Comparison of ENCODE assay signal across 17 mouse cellular contexts in genomic region chr11:88295298-88295697, GRCm38 (mm10). TPM values are rescaled to one million over a fixed set of nuclear protein-coding genes. Genes with fewer than 3 reads are reported as not detected.
A peak's percentile ranks its signal among the peaks of the same experiment; 100 is the strongest.
DNase-seq lines count a peak whose midpoint lies in the region; ATAC-seq and TF ChIP-seq lines count a peak whose summit lies in the region.
"Had no signal": no experiment of that assay in that cellular context is flagged by ENCODE, and none has a peak within 500 bp of the region (broad histone marks: within the 10 kb centered on the region; RNA-seq: fewer than 3 reads in every experiment).

No protein-coding gene starts in this region.

- H3K4me1 ChIP-seq in hindbrain, embryonic 11.5 days (replicated peaks; ENCODE audit: control insufficient read depth, insufficient read depth, low read length): peaks cover 7% of the 10 kb centered on the region
- 0 out of 2 replicates have a peak, but pooled peaks cover 8% of the 10 kb centered on the region for H3K4me1 ChIP-seq in hindbrain, postnatal 0 days (ENCODE audit: insufficient read depth, low read length)
- H3K4me1 ChIP-seq in neural tube, embryonic 11.5 days (ENCODE audit: control insufficient read depth, insufficient read depth, low read length): peaks cover 30% of the 10 kb centered on the region

- H3K9me3 ChIP-seq in hindbrain, embryonic 11.5 days (ENCODE audit: control insufficient read depth, low read length): no peaks in the 10 kb centered on the region
- H3K9me3 ChIP-seq in hindbrain, postnatal 0 days (ENCODE audit: low read length): no peaks in the 10 kb centered on the region
- no peaks in the 10 kb centered on the region for H3K9me3 ChIP-seq in neural tube, embryonic 11.5 days (ENCODE audit: control insufficient read depth, low read length)

- no peak for DNase-seq in hindbrain, embryonic 11.5 days (ENCODE audit: low spot score)
- no peak for DNase-seq in hindbrain, postnatal 0 days (ENCODE audit: low spot score)
- no peak for DNase-seq in neural tube, embryonic 11.5 days (ENCODE audit: low spot score)
- DNase-seq in neural tube, embryonic 10.5 days (ENCODE audit: extremely low spot score, low spot score): no peak
- peak; percentile 52 for DNase-seq in kidney, postnatal 10 days
- no peak for DNase-seq in retina, embryonic 14.5 days (ENCODE audit: low spot score)
- no peak for DNase-seq in layer of hippocampus, postnatal 25 days (ENCODE audit: extremely low spot score in 1 of 2, low spot score in 1 of 2)
- DNase-seq in heart, adult 18-20 months: no peak
- DNase-seq: cerebellum, adult 18-20 months; gastrocnemius, adult 2 months; heart, postnatal 36 days; lung, postnatal 36 days had no signal

- WGBS in hindbrain, embryonic 11.5 days: 65% methylated on average over 5 of the region's 5 CpGs
- 51% methylated on average over 5 of the region's 5 CpGs for WGBS in hindbrain, postnatal 0 days
- 35% methylated on average over 5 of the region's 5 CpGs for WGBS in neural tube, embryonic 11.5 days

- peak overlapping the region; percentile 60; the same call in 1 of the 2 replicates for H3K9ac ChIP-seq in hindbrain, embryonic 11.5 days (ENCODE audit: low read depth, low read length)
- H3K9ac ChIP-seq in hindbrain, postnatal 0 days (replicated peaks; ENCODE audit: low read length): no peak overlapping the region
- H3K9ac ChIP-seq in neural tube, embryonic 11.5 days (ENCODE audit: low read length): peak overlapping the region; percentile 79
- H3K9ac ChIP-seq: liver, embryonic 14.5 days had no signal

- no peaks in the 10 kb centered on the region; the same call in 1 of the 2 replicates for H3K27me3 ChIP-seq in hindbrain, embryonic 11.5 days (ENCODE audit: control insufficient read depth, insufficient read depth, low read length)
- H3K27me3 ChIP-seq in hindbrain, postnatal 0 days (ENCODE audit: insufficient read depth, low read length): no peaks in the 10 kb centered on the region
- H3K27me3 ChIP-seq in neural tube, embryonic 11.5 days (ENCODE audit: control insufficient read depth, insufficient read depth, low read length): no peaks in the 10 kb centered on the region
- H3K27me3 ChIP-seq: Patski had no signal

- H3K36me3 ChIP-seq in hindbrain, embryonic 11.5 days (ENCODE audit: control insufficient read depth, insufficient read depth, low read length): no peaks in the 10 kb centered on the region
- no peaks in the 10 kb centered on the region for H3K36me3 ChIP-seq in hindbrain, postnatal 0 days (ENCODE audit: insufficient read depth, low read length)
- H3K36me3 ChIP-seq in neural tube, embryonic 11.5 days (ENCODE audit: control insufficient read depth, insufficient read depth, low read length): no peaks in the 10 kb centered on the region

- no peak for ATAC-seq in hindbrain, embryonic 11.5 days (ENCODE audit: low FRiP score)
- no peak for ATAC-seq in hindbrain, postnatal 0 days
- ATAC-seq in neural tube, embryonic 11.5 days (ENCODE audit: insufficient read depth, low FRiP score, low TSS enrichment): no peak
- ATAC-seq: forebrain, embryonic 16.5 days; Patski had no signal

- H3K27ac ChIP-seq in hindbrain, embryonic 11.5 days (ENCODE audit: low read depth, low read length): peak overlapping the region; percentile 80
- no peak overlapping the region for H3K27ac ChIP-seq in hindbrain, postnatal 0 days
- peak overlapping the region; percentile 91 for H3K27ac ChIP-seq in neural tube, embryonic 11.5 days (ENCODE audit: low read depth, low read length)
- H3K27ac ChIP-seq: gastrocnemius, adult 2 months; layer of hippocampus, adult 2 months; liver, embryonic 14.5 days had no signal

- no peak for TF ChIP-seq CTCF in hindbrain, postnatal 0 days (IDR thresholded peaks at IDR 0.05; ENCODE audit: low read depth)

- peak overlapping the region; percentile 38; the same call in 1 of the 2 replicates for H3K4me2 ChIP-seq in hindbrain, embryonic 11.5 days (replicated peaks; ENCODE audit: low read depth, low read length)
- no peak overlapping the region for H3K4me2 ChIP-seq in hindbrain, postnatal 0 days (ENCODE audit: low read depth, low read length)
- peak overlapping the region; percentile 46 for H3K4me2 ChIP-seq in neural tube, embryonic 11.5 days (ENCODE audit: low read depth)

- H3K4me3 ChIP-seq in hindbrain, embryonic 11.5 days (ENCODE audit: low read depth, low read length): peak overlapping the region; percentile 30; the same call in 1 of the 2 replicates
- no peak overlapping the region for H3K4me3 ChIP-seq in hindbrain, postnatal 0 days (ENCODE audit: low read length)
- peak overlapping the region; percentile 41; the same call in 1 of the 2 replicates for H3K4me3 ChIP-seq in neural tube, embryonic 11.5 days (ENCODE audit: low read depth, low read length)
- H3K4me3 ChIP-seq: gastrocnemius, adult 2 months; layer of hippocampus, adult 2 months had no signal

RNA-seq across cellular contexts. Expression of gene Ccdc182, which starts 1.4 kb away (rescaled TPM):
- 9.8 and 10.0 TPM in 2 replicates for polyA plus RNA-seq in hindbrain, embryonic 11.5 days (2014; fragmentation: Nextera tagmentation; extraction: Ambion mirVana)
- not detected in 2 replicates for total RNA-seq in hindbrain, postnatal 0 days (2014; rRNA removed)
- polyA plus RNA-seq in hindbrain, postnatal 0 days (2015; fragmentation: Nextera tagmentation; extraction: Ambion mirVana): 0.15 TPM in 1 of 2 replicates, not detected in the other
- polyA plus RNA-seq in neural tube, embryonic 11.5 days (2014; fragmentation: Nextera tagmentation; extraction: Ambion mirVana): 17.9 and 18.4 TPM in 2 replicates
- total RNA-seq in layer of hippocampus, postnatal 25 days (2021): not detected
- not detected for total RNA-seq in heart, adult 18-20 months (2021)
- total RNA-seq: gastrocnemius, adult 2 months; heart, postnatal 36 days; layer of hippocampus, adult 2 months had no signal
- polyA plus RNA-seq: forebrain, embryonic 16.5 days; liver, embryonic 14.5 days; Patski; thymus, postnatal 0 days had no signal
